Mouse (Mus musculus) cerebellum, adult 2 months (tissue): ENCODE measurements around the gene Npsr1.

Experiments
- CTCF ChIP-seq: fragments of 200-500 bp; IDR thresholded peaks from 2 replicates; pipeline ENCODE4 v1.5.1; 2011; ENCODE audit warnings: low read depth, mild to moderate bottlenecking, control low read depth, low read length, moderate library complexity, borderline replicate concordance; ENCODE audit not compliant: insufficient read depth
- POLR2A ChIP-seq: fragments of 200-500 bp; IDR thresholded peaks from 2 replicates; pipeline ENCODE4 v1.6.1; 2011; ENCODE audit warnings: low read length, control low read depth, borderline replicate concordance; ENCODE audit not compliant: insufficient read depth

- TF ChIP-seq CTCF = peak; percentile 40; the same call in 1 of the 2 replicates
- TF ChIP-seq POLR2A = no peak
Measured at GRCm38 (mm10) chr9:24119423-24119822, 21.6 kb downstream of the Npsr1 start.
